Mouse (Mus musculus): ENCODE measurements around the gene Gm49383. TPM values are rescaled to one million over a fixed set of nuclear protein-coding genes. Genes with fewer than 3 reads are reported as not detected.

Gm49383 gene
- polyA plus RNA-seq (2017; shearing (Covaris generic)), result 10 to 100 TPM in 1 of 2 experiments, 1 to 10 TPM in 1; 8.2 to 10.3 TPM

DNA sequence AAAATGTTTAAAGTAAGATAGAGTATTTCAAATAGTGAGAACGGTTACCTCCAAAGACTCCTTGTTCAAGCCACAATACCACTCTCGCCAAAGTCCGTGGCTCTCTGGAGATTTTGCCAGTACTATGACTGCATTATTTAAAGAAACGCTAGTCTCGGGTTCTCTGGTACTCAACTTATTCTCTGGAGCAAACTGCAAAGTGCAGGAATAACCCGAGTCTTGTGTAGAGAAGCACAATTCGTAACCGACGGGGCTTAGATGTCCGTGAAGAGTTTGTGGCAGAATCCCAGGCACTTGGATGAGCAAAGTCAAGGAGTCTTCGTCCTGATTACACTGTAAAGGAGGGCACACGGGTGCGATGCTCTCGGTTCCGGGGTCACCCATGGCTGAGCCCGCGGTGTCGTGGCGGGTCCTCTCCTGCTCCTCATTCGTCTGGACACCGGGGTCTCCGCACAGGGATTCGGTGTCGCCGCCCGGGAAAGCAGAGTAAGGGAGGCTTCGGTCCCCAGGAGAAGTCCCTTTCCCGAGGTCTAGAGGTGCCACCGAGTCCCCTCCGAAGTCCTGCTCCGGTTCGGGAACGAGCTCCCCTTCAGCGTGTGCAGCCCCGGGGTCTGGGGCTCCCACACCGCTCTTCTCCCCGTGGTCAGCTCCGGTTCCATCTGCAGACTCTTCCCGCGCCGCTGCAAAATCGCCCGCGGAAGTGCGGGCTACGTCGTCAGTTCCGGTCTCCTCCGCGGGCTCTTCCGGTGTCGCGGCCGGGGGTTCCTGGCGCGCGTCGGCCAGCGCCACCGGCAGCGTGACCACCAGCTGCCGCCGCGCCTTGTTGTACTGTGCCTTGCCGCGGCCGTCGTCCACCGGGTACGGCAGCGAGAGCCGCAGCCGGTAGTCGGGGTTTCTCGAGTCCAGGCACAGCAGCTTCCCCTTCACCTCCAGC lies at the start of gene Gm49383:
Gm49383 (minus strand) TSS at position 661 of the 934 bp plus-strand sequence.
- peak; percentile 64 for ATAC-seq

DNA sequence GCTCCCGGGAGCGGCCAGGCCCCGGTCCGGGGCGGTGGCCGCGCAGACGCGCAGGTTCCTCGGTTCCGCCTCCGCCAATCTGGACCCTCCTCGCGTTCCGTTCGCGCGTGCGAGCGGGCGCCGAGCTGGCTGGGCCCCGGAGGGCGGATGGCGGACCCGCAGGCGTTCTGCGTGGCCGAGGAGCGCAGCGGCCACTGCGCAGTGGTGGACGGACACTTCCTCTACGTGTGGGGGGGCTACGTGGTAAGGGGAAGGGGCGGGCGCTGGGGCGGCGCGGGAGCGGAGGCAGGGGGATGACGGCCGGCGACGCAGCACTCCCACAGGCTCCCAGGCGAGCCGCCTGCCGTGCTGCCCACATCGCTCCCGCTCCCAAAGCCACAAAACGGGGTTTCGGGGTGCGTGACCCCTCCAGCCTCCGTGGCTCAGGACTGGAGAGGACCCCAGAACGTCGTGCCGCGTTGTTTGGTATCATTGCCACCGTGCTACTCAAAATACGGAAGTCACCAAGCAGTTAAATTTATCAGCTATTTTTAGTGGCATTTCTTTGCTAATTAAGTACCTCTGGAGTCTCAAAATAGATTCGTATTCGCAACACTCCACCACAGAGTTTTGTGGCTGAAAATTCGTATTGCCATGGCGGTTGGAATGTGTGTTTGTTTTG lies 45.0 kb upstream of the Gm49383 start:
- ATAC-seq, result peak; percentile 72

DNA sequence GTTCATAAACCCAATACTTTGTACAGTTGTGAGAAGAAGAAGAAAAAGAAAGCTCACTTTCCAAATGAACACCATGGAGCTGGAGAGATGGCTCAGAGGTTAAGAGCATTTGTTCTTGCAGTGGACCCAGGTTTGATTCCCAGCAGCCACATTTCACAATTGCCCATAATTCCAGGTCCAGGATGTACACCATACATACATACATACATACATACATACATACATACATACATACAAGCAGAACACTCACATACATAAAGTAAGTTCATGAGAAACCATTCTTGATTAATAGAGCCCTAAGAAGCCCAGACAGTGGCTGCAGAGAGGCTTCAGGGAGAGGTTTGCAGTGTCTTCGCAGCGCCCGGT lies 44.5 kb upstream of the Gm49383 start:
- peak; percentile 6 for ATAC-seq

DNA sequence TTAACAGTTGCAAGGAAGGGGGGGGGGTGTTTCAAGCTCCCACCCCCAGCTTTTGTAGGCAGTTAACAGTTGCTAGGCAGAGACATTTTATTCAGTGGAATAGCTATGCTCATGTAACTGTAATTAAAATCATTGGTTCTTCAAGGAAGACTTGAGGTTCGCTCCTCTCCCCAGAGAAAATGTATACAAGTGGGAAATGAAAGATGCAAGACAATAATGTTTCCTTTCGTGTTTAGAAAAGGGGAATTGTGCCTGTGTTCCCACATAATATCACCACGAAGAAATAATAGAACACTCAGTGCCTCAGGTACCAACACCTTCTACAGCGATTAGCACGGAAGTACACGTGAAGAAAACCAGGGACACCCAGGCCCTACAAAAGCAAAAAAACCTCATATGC lies 44.0 kb upstream of the Gm49383 start, which contains the start of gene Klhdc1:
Klhdc1 (plus strand) TSS at position 301 of the 400 bp plus-strand sequence.
- ATAC-seq, result no peak

DNA sequence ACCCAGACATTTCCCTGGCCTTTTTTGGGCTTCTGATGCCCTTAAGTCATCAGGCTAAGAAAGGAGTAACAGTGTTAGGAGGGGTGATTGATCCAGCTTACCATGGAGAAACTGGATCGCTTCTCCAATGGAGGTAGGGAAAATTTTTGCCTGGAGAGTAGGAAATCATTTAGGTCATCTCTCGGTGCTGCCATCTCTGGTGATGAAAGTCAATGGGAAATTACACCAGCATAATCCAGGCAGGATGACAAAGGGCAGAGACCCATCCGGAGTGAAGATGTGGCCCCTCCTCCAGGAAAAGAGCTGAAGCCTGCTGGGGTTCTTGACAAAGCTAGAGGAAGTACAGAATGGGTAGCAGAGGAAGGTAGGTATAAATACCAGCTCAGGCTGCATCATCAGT lies 41.4 kb upstream of the Gm49383 start:
- ATAC-seq, result no peak

DNA sequence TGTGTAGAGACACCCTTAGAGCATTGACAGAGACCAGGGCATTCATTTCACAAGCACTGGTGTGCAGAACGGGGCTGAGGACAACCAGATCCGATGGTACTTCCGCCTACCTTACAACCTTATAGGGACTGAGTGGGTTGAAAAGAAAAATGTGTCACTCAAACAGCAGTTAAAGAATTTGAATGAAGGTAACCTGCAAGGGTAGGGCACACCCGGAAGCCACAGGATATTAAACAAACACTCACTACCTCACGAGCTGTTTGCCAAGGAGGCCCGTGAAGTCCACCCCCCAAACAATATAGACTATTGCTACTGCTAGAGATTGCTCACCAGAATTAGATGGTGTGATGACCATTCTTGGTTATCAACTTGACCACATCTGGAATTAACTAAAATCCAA lies 38.9 kb upstream of the Gm49383 start:
- no peak for ATAC-seq

DNA sequence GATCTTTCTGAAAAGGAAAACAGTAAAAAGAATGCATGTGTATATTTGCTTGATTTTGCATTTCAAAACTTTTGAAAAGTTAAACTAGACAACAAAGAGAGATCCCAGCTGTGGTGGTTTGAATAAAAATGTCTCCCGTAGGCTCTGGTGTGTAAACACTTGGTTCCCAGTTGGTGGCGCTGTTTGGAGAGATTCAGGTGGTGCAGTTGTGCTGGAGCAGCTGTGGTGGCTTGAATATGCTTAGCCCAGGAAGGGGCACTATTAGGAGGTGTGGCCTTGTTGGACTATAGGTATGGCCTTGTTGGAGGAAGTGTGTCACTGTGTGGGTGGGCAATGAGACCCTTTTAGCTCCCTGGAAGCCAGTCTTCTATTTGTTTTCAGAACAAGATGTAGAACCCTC lies 32.3 kb upstream of the Gm49383 start:
- no peak for ATAC-seq

DNA sequence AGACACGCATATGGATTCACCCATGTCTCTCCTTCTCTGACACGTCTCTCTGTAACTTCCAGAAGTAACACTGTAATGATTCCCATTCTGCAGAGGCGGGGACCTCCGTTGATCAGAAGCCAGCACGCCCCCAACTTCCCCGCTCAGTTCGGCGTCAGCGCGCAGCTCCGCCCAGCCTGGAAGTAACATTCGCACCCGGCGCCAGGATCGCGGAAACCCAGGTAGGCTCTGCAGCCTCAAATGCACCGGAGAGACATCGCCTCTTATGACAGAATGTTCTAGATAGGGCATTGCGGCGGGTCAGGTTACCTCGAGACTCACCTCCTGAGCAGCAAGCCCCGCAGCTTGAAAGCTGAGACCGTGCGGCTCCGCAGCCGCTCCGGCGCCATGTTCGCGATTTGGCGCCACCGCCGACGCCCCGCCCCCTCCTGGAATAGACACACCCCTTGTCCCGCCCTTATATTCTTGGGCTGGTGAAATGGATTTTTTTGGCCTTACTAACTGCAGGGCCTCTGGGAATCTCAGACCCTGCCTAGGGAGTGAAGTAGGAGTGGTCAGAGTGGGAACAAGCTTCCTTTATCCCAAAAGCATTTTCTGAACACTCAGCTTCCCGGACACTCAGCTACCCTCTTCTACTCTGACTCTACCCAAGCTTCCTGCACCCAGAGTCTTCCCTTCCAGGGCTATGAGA lies 31.0 kb upstream of the Gm49383 start, which contains the start of gene Pole2:
Pole2 (minus strand) TSS at position 420 of the 691 bp plus-strand sequence.
- peak; percentile 88 for ATAC-seq

DNA sequence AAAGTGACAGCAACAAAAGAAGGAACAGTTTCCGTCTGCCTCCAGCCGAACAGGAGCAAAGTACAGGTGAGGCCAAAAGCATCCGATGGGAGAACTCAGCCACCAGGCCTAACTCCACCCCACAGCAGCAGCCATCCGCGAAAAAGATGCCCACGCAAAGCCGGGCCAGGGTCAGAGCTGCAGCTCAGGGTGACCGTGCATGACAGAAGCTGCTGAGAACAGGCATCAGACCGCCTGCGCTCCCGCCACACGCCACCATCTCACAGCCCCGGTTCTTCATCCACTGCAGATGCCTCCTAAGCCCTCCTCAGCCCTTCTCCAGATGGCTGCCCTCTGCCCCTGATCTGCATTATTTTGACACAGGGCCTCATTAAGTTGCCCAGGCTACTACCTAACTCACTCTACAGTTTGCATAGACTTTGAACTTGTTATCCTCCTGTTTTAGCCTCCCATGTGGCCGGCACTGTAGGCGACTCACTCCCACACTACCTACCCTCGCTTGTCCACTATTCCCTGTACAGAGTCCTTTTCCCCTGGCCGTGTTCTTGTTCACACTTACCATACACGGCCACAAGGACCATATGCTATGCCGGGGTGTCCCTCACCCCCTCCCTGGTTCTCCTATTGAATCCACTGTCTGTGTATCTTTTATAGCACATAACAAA lies 23.8 kb upstream of the Gm49383 start:
- no peak for ATAC-seq

DNA sequence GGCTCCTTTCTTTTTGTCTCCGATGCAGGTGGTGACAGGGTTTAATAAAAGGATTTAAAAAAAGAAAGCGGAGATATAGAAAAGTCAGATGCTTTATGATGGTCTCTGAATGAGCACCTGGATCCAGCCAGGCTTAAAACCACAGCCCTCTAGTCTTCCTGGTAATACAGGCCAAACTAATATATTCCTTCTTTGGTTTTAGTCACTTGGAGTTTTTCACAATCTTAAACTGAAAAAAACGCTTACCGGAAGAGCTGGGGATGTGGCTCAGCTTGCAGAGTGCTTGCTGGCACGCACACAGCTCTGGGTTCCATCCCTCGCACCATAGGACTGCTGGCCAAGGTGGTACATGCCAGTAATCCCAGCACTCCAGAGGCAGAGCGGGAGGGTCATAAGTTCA lies 19.7 kb upstream of the Gm49383 start:
- no peak for ATAC-seq

DNA sequence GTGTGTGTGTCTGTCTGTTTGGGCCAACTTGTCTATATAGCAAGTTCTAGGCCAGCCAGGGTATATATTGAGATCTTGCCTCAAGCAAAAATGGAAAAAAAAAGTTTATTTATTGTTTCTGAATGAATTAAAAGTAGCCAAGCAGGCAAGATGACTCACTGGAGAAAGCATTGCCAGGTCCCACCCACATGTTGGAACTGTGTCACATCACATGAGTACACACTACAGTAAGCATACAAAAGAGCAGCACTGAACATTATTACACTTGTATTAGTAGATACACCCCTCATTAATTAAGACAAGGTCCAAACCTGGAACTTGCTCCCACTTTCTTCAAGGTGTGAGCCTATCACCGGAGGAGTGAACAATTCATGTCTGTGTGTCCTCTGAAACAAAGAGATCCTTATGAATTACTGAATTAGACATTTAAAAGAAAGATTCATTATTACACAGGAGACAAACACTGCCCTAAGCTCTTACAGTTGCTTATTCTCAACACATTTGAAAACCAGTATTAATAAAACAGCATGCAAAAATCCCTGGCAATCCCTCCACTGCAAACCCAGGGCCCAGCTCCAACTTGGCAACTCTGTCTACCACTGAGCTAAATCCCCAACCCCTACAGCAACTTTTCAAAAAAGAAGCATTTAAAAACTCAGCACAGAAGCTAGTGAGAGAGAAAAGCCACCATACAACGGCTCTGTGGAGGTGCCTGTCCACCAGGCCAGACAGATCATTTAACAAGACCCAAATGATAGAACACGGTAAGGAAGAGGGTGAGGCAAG lies 18.3 kb upstream of the Gm49383 start:
- ATAC-seq, result no peak

DNA sequence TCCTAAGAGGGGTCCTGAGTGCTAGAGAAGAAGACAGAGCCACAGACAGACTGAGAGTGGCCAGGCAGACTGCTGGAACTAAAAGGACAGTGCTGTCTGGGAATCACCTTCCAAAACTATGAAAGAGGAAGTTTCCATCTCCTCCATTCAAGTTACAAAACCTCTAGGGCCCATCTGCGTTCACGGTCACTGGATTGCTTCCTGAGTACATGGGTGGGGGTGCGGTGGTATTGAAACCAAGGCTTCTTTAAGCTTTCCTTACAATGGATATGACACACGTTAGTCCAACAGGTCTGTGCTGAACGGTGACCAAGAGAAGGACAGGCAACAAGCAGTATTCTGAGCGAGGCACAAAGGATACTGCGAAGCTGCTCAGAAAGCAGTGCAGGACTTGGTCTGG lies 17.5 kb upstream of the Gm49383 start:
- ATAC-seq, result no peak

DNA sequence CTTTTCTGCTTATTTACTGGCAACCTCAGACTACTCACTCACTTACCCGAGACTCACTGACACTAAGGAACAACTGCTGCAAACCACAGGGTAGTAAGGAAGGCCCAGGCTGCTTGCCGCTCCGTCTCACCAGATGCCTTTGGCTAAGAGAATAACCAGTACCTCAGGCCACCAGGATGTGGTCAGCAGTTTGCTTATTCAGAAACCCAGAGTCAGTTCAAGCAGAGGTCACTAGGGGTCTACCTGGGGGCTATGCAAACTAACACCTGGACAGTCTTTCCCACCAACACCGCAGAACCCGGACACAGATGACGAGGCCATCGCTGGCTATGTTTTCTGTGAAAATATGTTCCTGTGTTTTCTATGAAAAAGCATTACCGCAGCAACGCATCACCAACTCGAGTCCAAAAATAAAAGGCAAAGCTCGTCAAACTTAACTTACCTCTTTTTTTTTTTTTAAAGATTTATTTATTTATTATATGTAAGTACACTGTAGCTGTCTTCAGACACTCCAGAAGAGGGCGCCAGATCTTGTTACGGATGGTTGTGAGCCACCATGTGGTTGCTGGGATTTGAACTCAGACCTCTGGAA lies 16.4 kb upstream of the Gm49383 start:
- no peak for ATAC-seq

DNA sequence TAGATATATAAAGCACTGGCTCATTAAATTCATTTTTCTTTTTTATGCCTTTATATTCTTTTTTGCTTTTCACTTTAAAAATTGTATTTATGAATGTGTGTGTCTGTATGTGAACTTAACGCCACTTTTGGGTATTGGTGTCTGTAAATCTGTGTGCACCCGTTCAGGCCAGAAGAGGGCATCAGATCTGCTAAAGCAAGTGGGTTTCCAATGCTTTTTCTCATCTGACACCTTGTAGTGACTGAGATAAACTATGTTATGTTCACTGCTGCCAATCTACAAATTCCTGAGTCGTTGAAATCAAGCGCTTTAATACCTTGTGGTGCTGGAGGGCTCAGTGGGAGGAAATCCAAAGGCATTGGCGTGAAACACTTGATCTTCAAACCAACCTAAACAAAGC lies 14.2 kb upstream of the Gm49383 start:
- no peak for ATAC-seq

DNA sequence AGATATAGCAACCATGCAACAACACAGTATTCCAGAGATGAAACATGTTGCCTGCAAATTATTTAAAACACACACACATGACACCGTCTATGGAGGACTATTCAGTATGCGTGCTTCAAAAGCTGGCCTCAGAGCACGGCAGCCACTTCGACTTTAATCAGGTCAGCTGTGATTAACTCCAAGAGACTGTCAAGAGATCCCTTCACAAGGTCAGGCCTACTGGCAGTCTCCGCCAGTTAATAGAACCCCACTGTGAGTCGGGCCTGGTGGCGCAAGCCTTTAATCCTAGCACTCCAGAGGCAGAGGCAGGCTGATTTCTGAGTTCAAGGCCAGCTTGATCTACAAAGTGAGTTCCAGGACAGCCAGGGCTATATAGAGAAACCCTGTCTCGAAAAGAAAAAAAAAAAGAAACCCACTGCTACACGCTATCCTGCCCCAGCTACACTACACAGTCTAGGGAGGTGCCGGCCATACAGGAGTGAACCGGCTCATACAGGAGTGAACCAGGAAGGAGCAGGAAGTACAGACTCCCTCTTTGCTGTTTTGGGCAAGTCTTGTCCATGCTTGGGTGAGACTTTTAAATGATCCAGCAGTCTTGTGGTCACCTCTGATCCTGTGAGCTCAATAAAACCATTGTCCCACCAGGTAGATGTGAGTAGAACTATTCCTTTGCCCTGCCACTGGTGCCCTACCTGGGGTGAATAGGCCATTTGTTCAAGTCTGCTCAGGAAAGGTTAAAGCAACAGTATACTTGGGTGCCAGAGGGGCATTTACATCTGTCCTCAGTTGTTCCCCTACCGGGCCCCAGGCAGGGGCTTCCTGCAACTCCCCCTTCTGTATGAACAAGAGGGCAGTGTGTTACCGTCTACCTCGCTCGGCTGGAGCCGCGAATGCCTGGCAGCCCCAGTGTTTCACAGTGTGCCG lies 13.4 kb upstream of the Gm49383 start:
- no peak for ATAC-seq

DNA sequence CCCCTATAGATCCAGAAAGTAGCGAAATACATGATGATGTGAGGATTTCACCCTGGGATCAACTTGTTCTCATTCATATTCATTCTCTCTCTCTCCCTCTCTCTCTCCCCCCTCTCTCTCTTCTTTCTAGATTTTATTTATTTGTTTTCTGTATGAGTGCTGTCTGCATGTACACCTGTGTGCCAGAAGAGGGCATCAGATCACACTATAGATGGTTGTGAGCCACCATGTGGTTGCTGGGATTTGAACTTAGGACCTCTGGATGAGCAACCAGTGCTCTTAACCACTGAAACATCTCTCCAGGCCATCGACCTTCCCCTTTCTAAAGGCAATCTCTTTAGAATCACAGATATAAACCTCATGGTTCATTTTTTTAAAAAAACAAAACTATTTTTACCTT lies 11.6 kb upstream of the Gm49383 start:
- no peak for ATAC-seq

DNA sequence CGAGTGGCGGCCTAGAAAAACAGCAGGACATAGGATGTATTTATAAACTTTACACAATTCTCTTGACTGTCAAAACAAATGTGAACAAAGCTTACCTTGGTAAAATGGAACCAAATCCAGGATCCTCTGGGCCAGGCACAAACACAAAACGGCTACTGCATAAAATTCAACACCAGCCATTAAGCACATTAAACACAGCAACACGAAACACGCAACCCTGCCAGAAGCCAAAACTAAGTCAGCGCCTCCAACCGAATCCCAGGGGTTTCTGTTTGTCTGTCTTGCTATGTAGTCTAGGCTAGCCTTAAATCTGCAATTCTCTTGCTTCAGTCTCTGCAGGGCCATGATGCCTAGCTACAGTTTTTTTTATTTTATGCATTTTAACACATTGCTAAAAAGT lies 11.0 kb upstream of the Gm49383 start:
- ATAC-seq, result no peak

DNA sequence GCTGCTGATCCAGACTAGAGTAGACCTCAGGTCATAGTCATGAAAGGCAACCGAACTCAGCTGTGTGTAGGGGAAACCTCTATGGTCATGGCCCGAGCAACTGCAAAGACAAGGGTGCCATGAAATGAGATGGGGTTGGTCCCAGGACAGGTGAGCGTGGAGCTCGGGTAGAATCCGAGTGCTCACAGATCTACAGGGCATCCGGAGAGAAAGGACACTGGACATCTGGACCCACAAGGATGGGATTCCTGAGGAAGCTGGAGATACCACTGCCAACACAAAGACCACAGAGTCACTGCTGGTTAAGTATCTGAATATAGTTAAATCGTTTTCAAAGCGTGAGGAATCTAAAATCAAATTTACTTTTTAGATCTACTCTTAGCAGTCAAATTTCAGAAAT lies 10.5 kb upstream of the Gm49383 start:
- no peak for ATAC-seq

DNA sequence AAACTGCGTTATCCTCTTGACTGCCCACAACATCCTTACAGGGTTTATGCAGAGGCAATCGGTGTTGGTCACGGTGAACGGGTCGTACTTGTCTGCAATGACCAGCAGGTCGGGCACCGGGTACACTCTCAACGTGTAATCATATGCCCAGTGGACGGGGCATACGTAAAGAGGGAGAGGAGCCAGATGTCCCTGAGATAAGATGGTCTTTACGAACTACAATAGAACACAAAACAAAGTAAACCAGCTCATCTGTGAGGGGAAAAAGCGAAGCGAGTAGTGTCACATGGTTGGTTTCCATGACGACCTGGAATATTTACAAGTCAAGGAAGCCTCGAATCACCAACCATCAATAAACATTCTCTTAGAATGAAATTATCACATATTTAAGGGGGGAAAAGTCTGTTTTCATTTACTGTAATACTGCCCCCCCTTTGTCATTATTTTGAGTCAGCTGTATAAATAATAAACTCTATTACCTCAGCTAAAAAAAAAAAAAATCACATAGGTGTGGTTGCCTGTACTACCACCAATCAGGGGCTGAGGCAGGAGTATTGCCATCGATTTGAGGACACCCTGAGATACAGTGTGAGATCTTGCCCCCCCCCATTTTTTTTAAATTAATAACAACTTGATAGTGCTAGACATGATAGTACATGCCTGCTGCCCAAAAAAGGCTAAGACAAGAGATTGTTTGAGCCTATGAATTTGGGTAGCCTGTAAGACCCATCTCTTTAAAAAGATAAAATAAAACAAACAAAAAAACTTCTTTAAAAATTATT lies 7.3 kb upstream of the Gm49383 start, which contains the start of gene Gm49384:
Gm49384 (minus strand) TSS at position 216 of the 782 bp plus-strand sequence.
- ATAC-seq, result peak; percentile 23

Data from activated CD4-positive, CD25-positive, alpha-beta regulatory T cell, adult 4 months (primary cell).